Mouse (Mus musculus): ENCODE measurements around the gene Ttf1.

The Ttf1 gene

DNA sequence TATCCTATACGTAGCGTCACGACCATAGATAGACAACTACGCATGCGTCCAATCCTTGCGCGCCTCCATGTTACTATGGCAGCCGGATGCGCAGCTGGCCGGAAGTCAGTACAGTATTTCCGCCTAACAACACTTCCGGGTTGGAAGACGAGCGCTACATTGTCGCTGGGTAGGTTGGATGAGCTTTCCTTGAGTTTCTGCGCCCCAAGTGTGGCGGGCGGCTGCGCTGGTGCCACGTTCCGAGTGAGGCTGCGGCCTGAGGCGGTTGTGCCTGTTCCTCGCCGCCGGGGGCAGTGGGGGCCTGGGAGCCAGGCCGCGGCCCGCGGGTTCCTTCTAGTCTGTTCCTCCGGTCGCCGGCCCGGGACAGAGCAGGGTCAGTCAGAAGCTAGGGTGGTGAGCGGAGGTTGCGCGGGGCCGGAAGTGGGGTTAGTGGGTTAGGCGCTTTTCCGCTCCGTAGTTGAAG lies at the start of gene Ttf1:
Ttf1 (plus strand) TSS at position 128 of the 463 bp plus-strand sequence.
- peak; percentile 96 for DNase-seq (ENCODE audit: low spot score)

- no peak for DNase-seq (ENCODE audit: low spot score)
Measured at GRCm38 (mm10) chr2:29012523-29012922, 47.5 kb upstream of the Ttf1 start.

DNA sequence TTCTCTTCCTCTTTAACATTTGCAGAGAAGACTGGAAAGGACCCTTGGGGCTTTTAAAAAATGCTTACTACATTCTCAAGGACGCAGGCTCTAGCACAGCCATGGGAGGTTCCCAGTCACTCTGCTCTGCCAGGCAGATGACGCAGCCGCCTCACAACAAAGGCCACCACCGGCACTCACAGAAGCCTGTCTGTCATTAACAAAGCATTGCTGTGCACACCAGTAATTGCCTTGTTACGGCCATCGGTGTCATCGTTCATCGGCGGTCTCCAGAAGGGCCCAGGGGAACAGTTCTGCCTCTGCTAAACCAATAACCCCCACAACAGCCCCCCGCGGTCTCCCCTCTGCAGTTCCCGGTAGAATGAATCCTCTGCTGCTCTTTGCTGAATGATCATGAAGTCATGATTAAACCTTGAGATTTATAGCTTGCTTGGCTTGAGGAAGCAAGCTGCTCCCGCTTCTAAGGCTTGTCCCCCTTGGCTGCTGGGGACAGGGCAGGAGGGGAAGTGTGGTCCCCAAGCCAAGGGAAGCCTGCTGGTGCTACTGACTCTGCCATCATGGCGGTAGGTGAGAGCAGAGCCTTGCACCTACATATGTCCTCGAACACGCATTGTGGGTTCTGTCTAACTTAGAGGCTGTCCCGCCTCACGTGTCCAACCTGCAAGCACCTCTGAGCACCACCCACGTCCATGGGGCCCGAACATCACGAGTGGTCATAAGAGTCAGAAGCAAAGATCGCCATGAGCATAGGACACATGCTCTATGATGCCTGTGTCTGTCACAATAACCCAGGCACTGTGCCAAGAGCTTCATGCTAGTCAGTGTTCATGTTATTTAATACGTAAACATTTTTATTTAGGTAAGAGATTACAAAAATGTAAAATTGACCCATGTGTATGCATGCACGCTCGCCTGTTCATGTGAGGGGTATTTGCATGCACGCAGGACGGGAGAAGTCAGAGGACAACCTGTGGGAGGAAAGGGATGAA lies 43.2 kb upstream of the Ttf1 start:
- DNase-seq (ENCODE audit: low spot score), result peak; percentile 76

DNA sequence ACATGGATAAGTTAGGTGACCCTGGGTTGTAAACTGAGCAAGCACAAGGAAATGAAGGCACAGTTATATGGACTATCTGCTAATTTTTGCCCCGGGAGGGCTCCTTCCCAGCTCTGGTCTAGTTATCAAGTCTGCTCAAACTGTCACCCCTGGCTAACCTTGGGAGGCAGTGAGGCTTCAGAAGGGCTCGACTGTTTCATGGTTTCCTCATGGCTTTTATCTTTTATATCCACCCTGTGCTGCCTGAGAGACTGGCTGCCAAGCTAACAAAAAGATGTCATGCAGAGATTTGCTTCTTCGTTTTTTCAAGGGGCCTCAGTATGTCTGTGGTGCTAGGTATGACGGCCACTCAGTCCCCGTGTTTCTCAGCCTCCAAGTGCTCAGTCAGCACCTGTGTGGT lies 41.4 kb upstream of the Ttf1 start:
- no peak for DNase-seq (ENCODE audit: low spot score)

- DNase-seq (ENCODE audit: low spot score), result no peak
Measured at GRCm38 (mm10) chr2:29021025-29021424, 39.0 kb upstream of the Ttf1 start.

GRCm38 (mm10) chr2:29023001-29023400 lies 37.1 kb upstream of the Ttf1 start:
- DNase-seq (ENCODE audit: low spot score), result no peak

DNA sequence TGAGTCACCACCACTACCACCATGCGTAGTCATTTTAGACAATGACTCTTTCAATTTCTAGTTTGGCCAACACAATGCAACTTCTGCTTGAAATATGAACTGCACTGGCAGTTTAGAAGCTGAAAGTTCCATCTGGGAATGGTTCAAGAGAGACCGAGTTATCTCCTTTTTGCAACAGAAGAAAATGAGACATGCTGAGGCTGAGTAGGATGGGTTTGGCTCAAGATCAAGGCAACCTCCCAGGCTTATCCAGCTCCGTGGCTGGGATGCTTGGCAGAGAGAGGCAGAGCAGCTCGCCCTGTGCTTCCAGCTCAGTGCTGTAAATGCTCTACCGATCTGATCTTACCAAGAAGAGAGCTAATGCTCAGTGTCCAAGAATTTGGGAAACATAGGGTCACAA lies 34.8 kb upstream of the Ttf1 start:
- no peak for DNase-seq (ENCODE audit: low spot score)

GRCm38 (mm10) chr2:29030048-29030734 lies 29.9 kb upstream of the Ttf1 start:
- no peak for DNase-seq (ENCODE audit: low spot score)

GRCm38 (mm10) chr2:29031951-29032350 lies 28.1 kb upstream of the Ttf1 start:
- DNase-seq (ENCODE audit: low spot score), result no peak

DNA sequence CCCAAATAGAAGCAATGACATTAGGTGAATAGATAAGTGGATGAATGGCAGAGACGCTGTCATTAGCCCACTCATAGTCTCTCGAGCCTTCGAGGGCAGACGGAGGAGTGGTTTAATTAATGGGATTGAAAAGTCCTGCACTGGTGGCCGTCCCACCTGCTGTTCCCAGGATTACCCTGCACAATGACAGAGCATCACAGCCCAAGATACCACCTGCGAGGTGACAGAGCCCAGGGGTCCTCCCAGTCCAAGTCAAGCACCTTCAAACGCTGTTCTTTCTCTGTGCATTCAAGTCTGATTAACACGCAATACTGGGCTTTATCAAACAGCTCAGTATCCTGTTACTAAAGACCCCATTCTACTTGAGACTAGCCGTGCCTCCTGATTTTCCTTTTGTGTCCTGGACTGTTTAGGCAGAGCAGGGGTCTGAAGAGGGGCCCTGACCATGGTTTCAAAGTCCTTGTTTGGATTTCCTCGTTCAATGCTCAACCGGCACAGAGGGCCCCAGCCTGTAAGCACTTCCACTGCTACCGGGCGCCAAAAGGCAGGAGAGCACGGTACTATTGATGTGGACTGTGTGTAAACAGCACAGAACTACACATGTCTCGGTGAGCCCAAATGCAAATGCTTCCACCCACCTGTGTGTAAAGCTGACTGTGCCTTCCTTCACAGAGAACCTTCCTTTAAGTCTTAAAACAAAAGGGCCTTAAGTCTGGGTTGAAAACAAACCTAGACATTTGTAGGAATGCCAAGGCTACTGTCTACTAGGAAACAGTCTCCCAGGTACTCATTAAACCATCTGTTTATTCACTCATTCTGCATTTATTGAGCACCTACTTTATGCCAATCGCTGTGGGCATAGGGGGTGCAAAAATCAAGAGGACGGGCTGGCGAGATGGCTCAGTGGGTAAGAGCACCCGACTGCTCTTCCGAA lies 25.3 kb upstream of the Ttf1 start:
- DNase-seq (ENCODE audit: low spot score), result no peak

- DNase-seq (ENCODE audit: low spot score), result no peak
Measured at GRCm38 (mm10) chr2:29035698-29036097, 24.4 kb upstream of the Ttf1 start.

DNA sequence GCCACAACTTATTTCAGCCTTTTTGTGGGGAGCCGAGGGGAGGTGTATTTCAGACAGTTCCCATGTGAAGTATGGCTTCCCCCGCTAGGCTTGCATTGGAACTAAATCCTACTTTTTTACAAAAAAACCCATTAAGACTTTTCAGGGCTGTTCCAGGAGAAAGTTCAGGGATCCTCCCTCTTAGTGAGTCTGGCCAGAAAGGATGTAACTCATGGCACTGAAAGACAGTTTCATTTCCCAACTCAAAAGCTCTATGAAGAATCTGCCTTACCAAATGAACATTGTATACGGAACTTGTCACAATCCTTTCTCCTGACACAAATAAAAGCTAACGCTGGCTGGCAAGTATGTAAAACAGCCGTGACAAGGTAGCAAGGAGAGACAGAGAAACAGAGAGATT lies 20.3 kb upstream of the Ttf1 start:
- DNase-seq (ENCODE audit: low spot score), result no peak

- peak; percentile 41 for DNase-seq (ENCODE audit: low spot score)
Measured at GRCm38 (mm10) chr2:29040594-29041476, 19.2 kb upstream of the Ttf1 start.

DNA sequence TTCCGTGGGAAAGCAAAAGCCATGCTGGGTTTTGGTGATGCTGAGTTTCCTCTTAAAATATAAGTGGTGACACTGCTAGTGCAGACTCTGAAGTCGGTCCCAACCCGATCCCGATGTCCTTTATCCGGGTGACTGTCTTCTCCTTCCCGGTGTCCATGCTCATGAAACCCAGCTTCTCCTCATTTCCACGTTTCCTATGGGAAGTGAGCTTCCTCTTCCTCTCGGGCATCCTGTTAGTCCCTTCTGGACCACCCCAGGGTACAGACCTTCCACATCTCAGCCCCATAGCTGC lies 18.6 kb upstream of the Ttf1 start:
- no peak for DNase-seq (ENCODE audit: low spot score)

- DNase-seq (ENCODE audit: low spot score), result no peak
Measured at GRCm38 (mm10) chr2:29042124-29042523, 17.9 kb upstream of the Ttf1 start.

- peak; percentile 69 for DNase-seq (ENCODE audit: low spot score)
Measured at GRCm38 (mm10) chr2:29046151-29046550, 13.9 kb upstream of the Ttf1 start.

GRCm38 (mm10) chr2:29051932-29052331 lies 8.1 kb upstream of the Ttf1 start:
- DNase-seq (ENCODE audit: low spot score), result no peak

DNA sequence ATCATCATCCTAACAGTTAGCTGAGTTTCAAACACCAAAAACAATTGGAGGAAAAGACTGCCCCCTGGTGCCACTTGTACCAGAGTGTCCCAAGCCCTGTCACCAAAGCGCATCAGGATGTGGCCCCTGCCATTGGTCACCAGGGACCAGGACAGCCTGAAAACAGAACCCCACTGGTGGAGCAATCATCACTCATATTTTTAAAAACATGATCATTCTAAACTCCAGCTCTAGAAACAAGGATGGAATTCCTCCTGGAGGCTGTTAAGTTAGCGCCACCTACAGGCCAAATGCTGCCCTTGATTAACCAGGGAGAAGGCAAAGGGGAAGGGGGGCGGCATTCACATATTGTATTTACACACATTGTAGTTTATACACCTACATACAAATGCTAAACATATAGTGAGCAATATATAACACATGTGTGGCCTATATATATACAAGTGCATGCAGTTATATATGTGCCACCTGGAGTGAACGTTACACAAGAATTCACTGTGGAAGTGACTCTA lies 7.1 kb upstream of the Ttf1 start:
- peak; percentile 85 for DNase-seq (ENCODE audit: low spot score)

GRCm38 (mm10) chr2:29053802-29054544 lies 6.1 kb upstream of the Ttf1 start:
- peak; percentile 90 for DNase-seq (ENCODE audit: low spot score)

GRCm38 (mm10) chr2:29054545-29054935 lies 5.5 kb upstream of the Ttf1 start:
- DNase-seq (ENCODE audit: low spot score), result no peak

Measured in retina, embryonic 14.5 days (tissue).